In the genomic region with DNA sequence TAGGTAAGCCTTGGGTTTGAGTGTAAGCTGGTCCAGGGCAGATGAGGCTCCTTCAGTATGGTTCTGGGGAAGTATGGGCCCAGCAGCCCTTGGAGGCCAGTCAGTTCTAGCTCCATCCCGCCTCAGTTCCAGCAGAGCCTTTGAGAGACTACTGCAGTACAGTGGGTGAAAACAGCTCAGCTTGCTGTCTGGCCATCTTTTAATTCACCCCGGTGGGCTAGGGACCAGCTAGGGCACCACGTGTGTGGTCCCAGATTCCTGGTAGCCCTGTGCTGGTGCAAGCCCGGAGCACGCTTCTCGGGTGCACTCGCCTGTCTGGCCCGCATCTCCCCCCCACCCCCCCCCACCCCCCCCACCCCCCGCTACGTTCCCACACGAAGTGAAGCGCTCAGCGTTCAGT, we compare ENCODE assay signal across 9 mouse cellular contexts. TPM values are rescaled to one million over a fixed set of nuclear protein-coding genes. Genes with fewer than 3 reads are reported as not detected.
DNase-seq lines count a peak whose midpoint lies in the region; ATAC-seq and TF ChIP-seq lines count a peak whose summit lies in the region.
"Had no signal": no experiment of that assay in that cellular context is flagged by ENCODE, and none has a peak within 500 bp of the region (broad histone marks: within the 10 kb centered on the region; RNA-seq: fewer than 3 reads in every experiment).

No protein-coding gene starts in this region.

- TF ChIP-seq EP300 in ES-Bruce4 (IDR thresholded peaks at IDR 0.05; ENCODE audit: insufficient read depth, low read depth, low read length): 0 out of 2 replicates have a peak, but pooled peaks have one; percentile 15
- no peak for TF ChIP-seq EP300 in liver, embryonic 14.5 days (IDR thresholded peaks at IDR 0.05; ENCODE audit: low read depth)

- H3K9ac ChIP-seq in ES-Bruce4 (ENCODE audit: low read depth, poor library complexity, severe bottlenecking): peak overlapping the region; percentile 60
- no peak overlapping the region for H3K9ac ChIP-seq in hindbrain, embryonic 11.5 days (ENCODE audit: low read depth, low read length)
- H3K9ac ChIP-seq in liver, embryonic 14.5 days (replicated peaks): no peak overlapping the region

- DNase-seq in hindbrain, embryonic 11.5 days (ENCODE audit: low spot score): peak; percentile 47
- DNase-seq in liver, embryonic 14.5 days (ENCODE audit: low read depth in 3 of 3, low spot score in 3 of 3): no peak
- no peak for DNase-seq in urinary bladder, postnatal 4 days (ENCODE audit: low spot score in 2 of 2)
- no peak for DNase-seq in kidney, postnatal 14 days
- DNase-seq in gastrocnemius, postnatal 10 days: no peak
- DNase-seq in urinary bladder, postnatal 36 days (ENCODE audit: low spot score in 2 of 2): no peak

- peak overlapping the region; percentile 84 for H3K27ac ChIP-seq in ES-Bruce4 (ENCODE audit: insufficient read depth, low read length)
- H3K27ac ChIP-seq in hindbrain, embryonic 11.5 days (ENCODE audit: low read depth, low read length): no peak overlapping the region
- H3K27ac ChIP-seq in liver, embryonic 14.5 days: no peak overlapping the region
- H3K27ac ChIP-seq: macrophage had no signal

- H3K36me3 ChIP-seq in E14TG2a.4 (ENCODE audit: insufficient read depth, low read length): no peaks in the 10 kb centered on the region
- H3K36me3 ChIP-seq in ES-Bruce4 (ENCODE audit: control insufficient read depth, insufficient read depth, low read length, poor library complexity, severe bottlenecking): no peaks in the 10 kb centered on the region
- H3K36me3 ChIP-seq in hindbrain, embryonic 11.5 days (ENCODE audit: control insufficient read depth, insufficient read depth, low read length): no peaks in the 10 kb centered on the region
- H3K36me3 ChIP-seq in liver, embryonic 14.5 days (replicated peaks; ENCODE audit: control insufficient read depth, insufficient read depth, low read depth): no peaks in the 10 kb centered on the region

- H3K4me1 ChIP-seq in E14TG2a.4 (replicated peaks; ENCODE audit: low read depth, low read length) (peaks cover 53% of the 10 kb centered on the region), ES-Bruce4 (ENCODE audit: control insufficient read depth, insufficient read depth, low read length) (no peaks in the 10 kb centered on the region)
- H3K4me1 ChIP-seq in hindbrain, embryonic 11.5 days (replicated peaks; ENCODE audit: control insufficient read depth, insufficient read depth, low read length): no peaks in the 10 kb centered on the region; the same call in 1 of the 2 replicates
- 0 out of 4 replicates have a peak, but pooled peaks cover 0 to 1% of the 10 kb centered on the region in 2 experiments for H3K4me1 ChIP-seq in liver, embryonic 14.5 days (replicated peaks; ENCODE audit: control insufficient read depth in 2 of 2, insufficient read depth in 2 of 2, low read length in 1 of 2)

- ATAC-seq in hindbrain, embryonic 11.5 days (ENCODE audit: low FRiP score): peak; percentile 54; the same call in 1 of the 2 replicates
- no peak for ATAC-seq in liver, embryonic 14.5 days (ENCODE audit: insufficient read depth)

- no peak for TF ChIP-seq POLR2A in ES-Bruce4 (IDR thresholded peaks at IDR 0.05; ENCODE audit: insufficient read depth, low read length)

- H3K27me3 ChIP-seq in E14TG2a.4 (ENCODE audit: insufficient read depth, low read length) (no peaks in the 10 kb centered on the region), ES-Bruce4 (ENCODE audit: control insufficient read depth, insufficient read depth, low read length, poor library complexity, severe bottlenecking) (no peaks in the 10 kb centered on the region)
- peaks cover 33% of the 10 kb centered on the region for H3K27me3 ChIP-seq in hindbrain, embryonic 11.5 days (ENCODE audit: control insufficient read depth, insufficient read depth, low read length)
- peaks cover 14% of the 10 kb centered on the region for H3K27me3 ChIP-seq in liver, embryonic 14.5 days (ENCODE audit: control insufficient read depth, insufficient read depth, low read length)

- TF ChIP-seq CTCF in E14TG2a.4 (conservative IDR thresholded peaks at IDR 0.05; ENCODE audit: low read length) (no peak), ES-Bruce4 (IDR thresholded peaks at IDR 0.05; ENCODE audit: low read depth, low read length) (no peak)
- TF ChIP-seq CTCF in liver, embryonic 14.5 days (IDR thresholded peaks at IDR 0.05; ENCODE audit: low read depth): no peak

- H3K4me3 ChIP-seq in E14TG2a.4 (replicated peaks; ENCODE audit: low read length) (peak overlapping the region; percentile 74), ES-Bruce4 (ENCODE audit: low read depth, low read length) (peak overlapping the region; percentile 61)
- no peak overlapping the region for H3K4me3 ChIP-seq in hindbrain, embryonic 11.5 days (ENCODE audit: low read depth, low read length)
- H3K4me3 ChIP-seq in liver, embryonic 14.5 days (ENCODE audit: insufficient read depth in 1 of 2, low read depth in 2 of 2, low read length in 2 of 2): peak overlapping the region; percentile 32 to 50

- H3K4me2 ChIP-seq in hindbrain, embryonic 11.5 days (replicated peaks; ENCODE audit: low read depth, low read length): peak overlapping the region; percentile 17; the same call in 1 of the 2 replicates
- H3K4me2 ChIP-seq in liver, embryonic 14.5 days (ENCODE audit: low read depth): peak overlapping the region; percentile 46

- no peaks in the 10 kb centered on the region; the same call in 1 of the 2 replicates for H3K9me3 ChIP-seq in E14TG2a.4 (ENCODE audit: low read length)
- H3K9me3 ChIP-seq in ES-Bruce4 (replicated peaks; ENCODE audit: control insufficient read depth, insufficient read depth, low read length, poor library complexity, severe bottlenecking): no peaks in the 10 kb centered on the region
- no peaks in the 10 kb centered on the region for H3K9me3 ChIP-seq in hindbrain, embryonic 11.5 days (ENCODE audit: control insufficient read depth, low read length)
- no peaks in the 10 kb centered on the region for H3K9me3 ChIP-seq in liver, embryonic 14.5 days (ENCODE audit: control insufficient read depth, low read length)

- WGBS in hindbrain, embryonic 11.5 days: under 1% methylated on average over 12 of the region's 13 CpGs
- 3% methylated on average over 13 of the region's 13 CpGs for WGBS in liver, embryonic 14.5 days (ENCODE audit: insufficient replicate concordance)

RNA-seq across cellular contexts. Expression of gene Nr5a2, which starts 2.1 kb away (rescaled TPM):
- 32.7 and 33.9 TPM in 2 replicates for polyA plus RNA-seq in ES-Bruce4 (2011; ENCODE audit: insufficient read depth, insufficient read length, low read depth, missing spikeins)
- 0.26 and 0.68 TPM in 2 replicates for polyA plus RNA-seq in hindbrain, embryonic 11.5 days (2014; fragmentation: Nextera tagmentation; extraction: Ambion mirVana)
- 2.5 and 2.8 TPM in 2 replicates for polyA plus RNA-seq in liver, embryonic 14.5 days (2012; rRNA removed)
- 1.4 and 1.5 TPM in 2 replicates for polyA plus RNA-seq in liver, embryonic 14.5 days (2014; fragmentation: Nextera tagmentation; extraction: Ambion mirVana)
- total RNA-seq in gastrocnemius, postnatal 10 days (2021): 1 to 10 TPM; 2.3 to 4.3 TPM
- polyA plus RNA-seq: macrophage had no signal
